Mouse (Mus musculus): Measurements from ENCODE around the gene Fancm. TPM values are rescaled to one million over a fixed set of nuclear protein-coding genes. Genes with fewer than 3 reads are reported as not detected.

Gene Fancm
- 18.0 and 18.6 TPM in 2 replicates for polyA plus RNA-seq (2014; fragmentation: Nextera tagmentation; extraction: Ambion mirVana)

DNA sequence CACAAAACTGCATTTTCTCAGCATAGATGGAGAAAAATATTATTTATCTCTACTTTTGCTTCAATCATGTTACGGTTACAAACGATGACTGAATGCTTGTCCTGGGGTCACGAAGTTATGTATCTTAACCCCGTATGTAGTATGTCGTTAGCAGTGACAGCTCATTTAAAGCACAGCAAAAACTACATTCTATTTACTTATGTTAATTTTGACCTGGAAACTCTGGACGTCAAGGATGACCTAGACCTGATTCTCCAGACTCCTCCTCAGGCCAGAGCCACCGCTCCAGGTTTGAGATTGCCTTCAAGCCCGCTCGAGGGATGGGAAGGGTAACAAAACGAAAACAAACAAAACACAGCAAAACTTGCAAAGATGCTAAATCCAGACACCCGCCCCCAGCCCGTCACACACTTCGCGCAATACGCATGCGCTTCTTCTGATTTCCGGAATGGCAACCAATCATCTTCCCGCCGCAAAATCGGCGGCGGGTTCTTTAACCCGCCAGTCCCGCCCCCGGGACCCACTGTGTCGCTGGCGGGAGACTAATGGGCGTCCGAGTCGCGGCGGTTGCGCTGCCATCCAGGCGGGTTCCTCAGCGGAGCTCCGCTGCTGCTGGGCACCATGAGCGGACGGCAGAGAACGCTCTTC is at the start of gene Fancm:
Fancm (plus strand) TSS at position 519 of the 648 bp plus-strand sequence.
- Histone ChIP-seq H3K4me1 (ENCODE audit: control insufficient read depth, insufficient read depth, low read length) (no peaks in the 10 kb centered on the region), H3K9me3 (ENCODE audit: control insufficient read depth, low read length) (no peaks in the 10 kb centered on the region), H3K36me3 (ENCODE audit: control insufficient read depth, insufficient read depth, low read length) (peaks cover 2% of the 10 kb centered on the region; the same call in 1 of the 2 replicates), H3K9ac (ENCODE audit: low read length) (peak within 1 kb of the TSS; percentile 80), H3K27me3 (ENCODE audit: control insufficient read depth, insufficient read depth, low read length) (no peaks in the 10 kb centered on the region), H3K4me2 (ENCODE audit: low read depth, severe bottlenecking) (peak within 1 kb of the TSS; percentile 66), H3K4me3 (ENCODE audit: low read depth, low read length) (peak within 1 kb of the TSS; percentile 82), H3K27ac (replicated peaks; ENCODE audit: low read depth, low read length) (peak within 1 kb of the TSS; percentile 31; the same call in 1 of the 2 replicates)
- ATAC-seq (ENCODE audit: insufficient number of reproducible peaks, low FRiP score, low TSS enrichment, low read depth), result peak; percentile 23; the same call in 1 of the 2 replicates
- peak; percentile 90 for DNase-seq (ENCODE audit: low spot score)
- WGBS, result 3% methylated on average over 39 of the region's 39 CpGs

DNA sequence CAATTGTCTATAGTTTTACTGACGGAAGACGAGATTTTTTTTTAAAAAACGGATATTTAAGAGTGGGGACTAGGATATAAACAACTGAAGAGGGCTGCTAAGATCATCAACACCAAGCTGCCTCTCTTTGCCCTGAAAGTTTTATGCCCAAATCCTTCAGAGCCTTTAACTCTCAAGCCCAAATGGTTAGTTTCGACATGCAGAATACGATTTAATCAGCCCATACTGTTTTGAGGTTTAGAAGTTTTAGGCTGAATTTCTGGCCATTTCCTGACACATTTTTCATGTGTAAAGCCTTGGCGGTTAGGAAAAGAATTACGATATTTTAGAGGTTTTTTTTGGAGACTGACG is 39.6 kb upstream of the Fancm start:
- H3K4me3 ChIP-seq (ENCODE audit: low read depth, low read length), result peak overlapping the region; percentile 85
- no peak overlapping the region for H3K27ac ChIP-seq (replicated peaks; ENCODE audit: low read depth, low read length)
- no peak for DNase-seq (ENCODE audit: low spot score)
- peak; percentile 19; the same call in 1 of the 2 replicates for ATAC-seq (ENCODE audit: insufficient number of reproducible peaks, low FRiP score, low TSS enrichment, low read depth)
- no peaks in the 10 kb centered on the region for H3K27me3 ChIP-seq (ENCODE audit: control insufficient read depth, insufficient read depth, low read length)
- H3K4me2 ChIP-seq (ENCODE audit: low read depth, severe bottlenecking), result peak overlapping the region; percentile 58; the same call in 1 of the 2 replicates
- no peaks in the 10 kb centered on the region for H3K9me3 ChIP-seq (ENCODE audit: control insufficient read depth, low read length)
- H3K4me1 ChIP-seq (ENCODE audit: control insufficient read depth, insufficient read depth, low read length), result 0 out of 2 replicates have a peak, but pooled peaks cover 6% of the 10 kb centered on the region
- 52% methylated on average over 8 of the region's 8 CpGs for WGBS
- no peaks in the 10 kb centered on the region for H3K36me3 ChIP-seq (ENCODE audit: control insufficient read depth, insufficient read depth, low read length)
- no peak overlapping the region for H3K9ac ChIP-seq (ENCODE audit: low read length)

DNA sequence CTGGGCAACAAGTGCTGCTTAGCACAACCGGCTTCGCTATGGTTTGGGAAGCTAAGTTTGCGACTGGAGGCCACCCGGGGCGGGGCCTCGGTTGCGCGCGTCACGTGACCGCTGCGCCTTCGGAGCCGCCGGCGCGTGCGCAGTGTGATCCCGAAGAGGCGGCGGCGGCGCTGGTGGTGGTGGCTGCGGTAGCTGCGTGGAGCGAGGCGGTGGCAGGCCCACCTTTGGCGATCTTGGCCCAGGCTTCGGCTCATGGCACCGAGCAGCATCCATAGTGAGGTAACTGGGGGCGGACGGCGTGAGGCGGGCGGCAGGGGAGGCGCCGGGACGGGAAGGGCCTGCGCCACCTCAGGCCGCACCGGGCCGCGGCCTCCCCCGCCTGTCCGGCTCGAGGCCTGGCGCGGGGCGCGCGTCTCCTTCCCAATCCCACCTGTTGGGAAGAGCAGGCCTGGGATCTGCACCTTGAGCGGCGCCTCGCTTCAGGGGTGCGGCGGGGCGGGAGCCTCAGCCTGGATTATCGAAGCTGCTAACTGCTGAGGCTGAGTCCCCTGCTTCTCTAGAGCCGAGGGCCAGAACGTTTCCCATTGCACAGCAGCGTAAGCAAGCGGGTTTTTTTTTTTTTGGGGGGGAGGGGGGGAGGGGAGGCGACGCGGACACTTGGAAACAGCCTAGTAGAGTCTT is 39.1 kb upstream of the Fancm start, which contains the start of gene Prpf39:
Prpf39 (plus strand) TSS at position 144 of the 681 bp plus-strand sequence.
- H3K9me3 ChIP-seq (ENCODE audit: control insufficient read depth, low read length), result no peaks in the 10 kb centered on the region
- H3K9ac ChIP-seq (ENCODE audit: low read length), result peak within 1 kb of the TSS; percentile 94
- no peaks in the 10 kb centered on the region for H3K27me3 ChIP-seq (ENCODE audit: control insufficient read depth, insufficient read depth, low read length)
- peak within 1 kb of the TSS; percentile 79 for H3K27ac ChIP-seq (replicated peaks; ENCODE audit: low read depth, low read length)
- ATAC-seq (ENCODE audit: insufficient number of reproducible peaks, low FRiP score, low TSS enrichment, low read depth) (peak; percentile 95), DNase-seq (ENCODE audit: low spot score) (peak; percentile 89)
- WGBS, result under 1% methylated on average over 62 of the region's 65 CpGs
- H3K4me1 ChIP-seq (ENCODE audit: control insufficient read depth, insufficient read depth, low read length), result 0 out of 2 replicates have a peak, but pooled peaks cover 6% of the 10 kb centered on the region
- peak within 1 kb of the TSS; percentile 85 for H3K4me3 ChIP-seq (ENCODE audit: low read depth, low read length)
- H3K36me3 ChIP-seq (ENCODE audit: control insufficient read depth, insufficient read depth, low read length), result no peaks in the 10 kb centered on the region
- peak within 1 kb of the TSS; percentile 58 for H3K4me2 ChIP-seq (ENCODE audit: low read depth, severe bottlenecking)

DNA sequence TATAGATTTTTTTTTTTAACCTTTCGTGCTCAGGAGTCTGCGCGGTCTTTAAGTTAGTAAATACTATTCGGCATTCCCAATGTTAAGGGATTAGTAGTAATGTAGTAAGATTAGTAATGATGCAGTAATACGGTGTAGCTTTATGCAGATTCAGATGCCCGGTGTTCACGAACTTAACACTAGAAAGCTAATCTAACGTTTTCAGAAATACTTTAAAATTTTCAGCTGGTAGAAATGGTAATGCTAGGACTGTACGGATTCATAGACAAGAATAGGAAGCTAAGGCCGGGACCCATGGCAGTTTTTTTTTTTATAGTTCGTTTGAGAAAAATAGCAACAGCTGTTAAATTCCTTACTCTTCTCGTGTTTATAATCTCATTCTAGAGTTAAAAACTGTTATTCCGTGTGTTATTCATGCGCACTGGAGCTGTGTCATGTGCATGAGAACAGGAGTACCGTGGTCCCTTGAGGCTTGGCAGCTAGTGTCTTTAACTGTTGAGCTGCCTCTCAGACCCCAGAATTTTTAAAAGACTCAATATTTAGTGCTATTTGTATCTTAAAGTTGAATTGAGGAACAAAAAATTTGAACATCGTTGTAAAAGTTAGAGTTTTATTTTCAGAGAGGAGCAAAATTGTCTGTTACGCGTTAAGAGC is 38.4 kb upstream of the Fancm start:
- WGBS, result 24% methylated on average over 18 of the region's 18 CpGs
- DNase-seq (ENCODE audit: low spot score) (no peak), ATAC-seq (ENCODE audit: insufficient number of reproducible peaks, low FRiP score, low TSS enrichment, low read depth) (no peak)
- H3K4me1 ChIP-seq (ENCODE audit: control insufficient read depth, insufficient read depth, low read length), result 0 out of 2 replicates have a peak, but pooled peaks cover 6% of the 10 kb centered on the region
- H3K27ac ChIP-seq (replicated peaks; ENCODE audit: low read depth, low read length), result no peak overlapping the region
- no peaks in the 10 kb centered on the region for H3K9me3 ChIP-seq (ENCODE audit: control insufficient read depth, low read length)
- no peaks in the 10 kb centered on the region for H3K36me3 ChIP-seq (ENCODE audit: control insufficient read depth, insufficient read depth, low read length)
- H3K4me2 ChIP-seq (ENCODE audit: low read depth, severe bottlenecking), result peak overlapping the region; percentile 58
- H3K27me3 ChIP-seq (ENCODE audit: control insufficient read depth, insufficient read depth, low read length), result no peaks in the 10 kb centered on the region
- peak overlapping the region; percentile 94 for H3K9ac ChIP-seq (ENCODE audit: low read length)
- H3K4me3 ChIP-seq (ENCODE audit: low read depth, low read length), result peak overlapping the region; percentile 85

DNA sequence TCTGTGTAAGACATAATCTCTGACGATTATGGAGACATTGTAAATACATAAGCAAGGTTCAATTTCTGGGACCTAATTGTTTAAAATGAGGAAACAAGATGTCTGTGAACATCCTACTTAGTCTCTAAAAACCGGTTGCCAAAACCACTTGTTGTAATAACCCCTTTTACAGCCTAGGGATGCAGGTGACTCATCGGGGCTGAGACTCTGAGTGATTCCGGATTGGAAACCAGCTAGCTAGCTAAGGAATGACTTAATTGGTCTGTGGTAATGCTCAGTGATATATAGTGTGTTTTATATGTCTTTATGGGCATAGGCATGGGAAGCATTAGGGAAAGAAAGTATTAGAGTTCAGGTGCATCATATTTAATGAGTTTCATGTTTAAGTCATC is 37.9 kb upstream of the Fancm start:
- Histone ChIP-seq H3K9ac (ENCODE audit: low read length) (no peak overlapping the region), H3K36me3 (ENCODE audit: control insufficient read depth, insufficient read depth, low read length) (no peaks in the 10 kb centered on the region), H3K27ac (replicated peaks; ENCODE audit: low read depth, low read length) (no peak overlapping the region), H3K4me1 (ENCODE audit: control insufficient read depth, insufficient read depth, low read length) (0 out of 2 replicates have a peak, but pooled peaks cover 6% of the 10 kb centered on the region), H3K27me3 (ENCODE audit: control insufficient read depth, insufficient read depth, low read length) (no peaks in the 10 kb centered on the region), H3K9me3 (ENCODE audit: control insufficient read depth, low read length) (no peaks in the 10 kb centered on the region), H3K4me3 (ENCODE audit: low read depth, low read length) (peak overlapping the region; percentile 85; the same call in 1 of the 2 replicates), H3K4me2 (ENCODE audit: low read depth, severe bottlenecking) (peak overlapping the region; percentile 58)
- DNase-seq (ENCODE audit: low spot score) (no peak), ATAC-seq (ENCODE audit: insufficient number of reproducible peaks, low FRiP score, low TSS enrichment, low read depth) (no peak)
- 27% methylated on average over 4 of the region's 4 CpGs for WGBS

DNA sequence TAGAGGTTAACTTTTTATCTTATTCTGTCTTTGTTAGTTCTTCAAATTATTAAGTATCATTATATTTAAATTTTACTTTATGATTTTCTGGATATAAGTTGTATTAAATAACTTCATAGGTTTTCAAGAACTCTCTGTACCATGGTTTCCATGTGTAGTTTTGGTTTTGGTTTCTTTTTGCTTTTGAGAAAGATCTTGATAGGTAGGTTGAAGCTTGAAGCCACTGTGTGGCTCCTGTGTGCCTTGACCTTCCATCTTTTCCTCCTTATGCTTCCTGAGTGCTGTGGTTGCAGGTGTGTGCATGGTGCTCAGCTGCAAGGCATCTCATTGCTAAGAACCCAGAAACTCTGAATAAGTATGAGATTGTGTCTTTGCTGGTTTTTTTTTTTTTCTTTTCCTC is 26.6 kb upstream of the Fancm start:
- Histone ChIP-seq H3K27ac (replicated peaks; ENCODE audit: low read depth, low read length) (no peak overlapping the region), H3K9me3 (ENCODE audit: control insufficient read depth, low read length) (no peaks in the 10 kb centered on the region), H3K36me3 (ENCODE audit: control insufficient read depth, insufficient read depth, low read length) (no peaks in the 10 kb centered on the region), H3K27me3 (ENCODE audit: control insufficient read depth, insufficient read depth, low read length) (no peaks in the 10 kb centered on the region), H3K4me3 (ENCODE audit: low read depth, low read length) (no peak overlapping the region), H3K4me2 (ENCODE audit: low read depth, severe bottlenecking) (no peak overlapping the region), H3K4me1 (ENCODE audit: control insufficient read depth, insufficient read depth, low read length) (no peaks in the 10 kb centered on the region), H3K9ac (ENCODE audit: low read length) (no peak overlapping the region)
- no peak for ATAC-seq (ENCODE audit: insufficient number of reproducible peaks, low FRiP score, low TSS enrichment, low read depth)
- DNase-seq (ENCODE audit: low spot score), result no peak

DNA sequence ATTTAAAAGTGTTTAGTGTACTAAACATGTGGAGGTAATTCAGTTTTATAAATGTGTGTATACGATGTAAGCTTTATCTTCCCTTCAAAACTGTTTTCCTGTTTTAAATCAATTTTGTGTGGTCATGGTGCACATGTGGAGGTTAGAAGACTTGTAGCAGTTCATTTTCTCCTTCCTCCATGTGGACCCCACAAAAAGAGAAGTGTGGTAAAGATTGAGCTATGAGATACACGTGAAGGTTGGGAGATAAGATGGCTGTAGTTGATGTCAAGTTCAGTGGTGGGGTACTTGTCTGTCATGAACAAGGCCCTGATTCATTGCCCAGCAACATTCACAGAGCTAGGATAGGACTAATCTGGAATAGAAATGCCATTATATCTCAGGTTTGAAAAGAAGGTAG is 17.2 kb upstream of the Fancm start:
- peaks cover 6% of the 10 kb centered on the region; the same call in 1 of the 2 replicates for H3K36me3 ChIP-seq (ENCODE audit: control insufficient read depth, insufficient read depth, low read length)
- no peaks in the 10 kb centered on the region for H3K27me3 ChIP-seq (ENCODE audit: control insufficient read depth, insufficient read depth, low read length)

DNA sequence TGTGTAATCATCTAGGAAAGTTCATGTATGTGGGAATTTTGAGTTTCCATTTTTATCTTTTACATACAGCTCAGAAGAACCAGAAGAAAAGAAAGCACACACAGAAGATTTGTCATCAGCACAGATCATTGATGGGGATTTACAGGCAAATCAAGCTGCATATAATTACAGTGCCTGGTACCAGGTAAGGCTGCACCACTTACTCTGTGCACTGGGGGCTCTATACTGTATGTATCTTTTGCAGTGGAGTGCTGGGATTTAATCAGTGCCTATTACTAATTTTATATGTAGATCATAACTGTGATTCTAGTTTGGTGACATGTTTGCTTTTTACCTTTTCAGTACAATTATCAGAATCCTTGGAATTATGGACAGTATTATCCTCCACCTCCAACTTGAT is 14.3 kb upstream of the Fancm start:
- Histone ChIP-seq H3K9ac (ENCODE audit: low read length) (no peak overlapping the region), H3K27ac (replicated peaks; ENCODE audit: low read depth, low read length) (no peak overlapping the region), H3K36me3 (ENCODE audit: control insufficient read depth, insufficient read depth, low read length) (peaks cover 10% of the 10 kb centered on the region; the same call in 1 of the 2 replicates), H3K4me2 (ENCODE audit: low read depth, severe bottlenecking) (no peak overlapping the region), H3K27me3 (ENCODE audit: control insufficient read depth, insufficient read depth, low read length) (no peaks in the 10 kb centered on the region), H3K9me3 (ENCODE audit: control insufficient read depth, low read length) (no peaks in the 10 kb centered on the region), H3K4me3 (ENCODE audit: low read depth, low read length) (no peak overlapping the region), H3K4me1 (ENCODE audit: control insufficient read depth, insufficient read depth, low read length) (no peaks in the 10 kb centered on the region)
- no peak for ATAC-seq (ENCODE audit: insufficient number of reproducible peaks, low FRiP score, low TSS enrichment, low read depth)
- no peak for DNase-seq (ENCODE audit: low spot score)

More for the DNA sequence above, 17.2 kb upstream of the Fancm start:
- 87% methylated on average over 2 of the region's 2 CpGs for WGBS
- Histone ChIP-seq H3K27ac (replicated peaks; ENCODE audit: low read depth, low read length) (no peak overlapping the region), H3K4me1 (ENCODE audit: control insufficient read depth, insufficient read depth, low read length) (no peaks in the 10 kb centered on the region), H3K9me3 (ENCODE audit: control insufficient read depth, low read length) (no peaks in the 10 kb centered on the region), H3K4me2 (ENCODE audit: low read depth, severe bottlenecking) (no peak overlapping the region), H3K4me3 (ENCODE audit: low read depth, low read length) (no peak overlapping the region), H3K9ac (ENCODE audit: low read length) (no peak overlapping the region)
- no peak for ATAC-seq (ENCODE audit: insufficient number of reproducible peaks, low FRiP score, low TSS enrichment, low read depth)
- DNase-seq (ENCODE audit: low spot score), result no peak

All from limb, embryonic 11.5 days (tissue).